Mouse (Mus musculus): ENCODE data around the gene Ckmt2.

Ckmt2 gene

GRCm38 (mm10) chr13:91876741-91877349 lies at the start of gene Ckmt2:
Gene Ckmt2 (minus strand): TSS chr13:91876885.
- no peak for DNase-seq

GRCm38 (mm10) chr13:91921010-91921409 lies 44.3 kb upstream of the Ckmt2 start:
- no peak for DNase-seq

DNA sequence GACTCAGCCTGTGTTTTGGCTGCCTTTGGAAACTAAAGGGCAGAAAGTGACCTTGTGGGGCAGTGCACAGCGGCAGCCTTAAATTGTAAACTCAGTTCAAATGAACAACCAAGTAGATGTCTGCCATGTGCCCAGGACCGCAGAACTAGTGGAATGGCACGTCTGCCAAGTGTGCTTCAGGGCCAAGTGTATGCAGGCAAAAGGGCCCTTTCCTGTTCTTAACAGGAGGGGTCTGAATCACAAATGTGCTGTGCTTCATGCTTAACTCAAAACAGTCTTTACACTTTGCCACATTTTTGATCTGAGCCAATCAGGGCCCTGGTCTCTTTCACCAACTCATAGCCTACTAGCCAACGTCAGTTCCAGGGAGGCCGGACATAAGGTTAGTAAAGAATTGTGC lies 42.1 kb upstream of the Ckmt2 start:
- no peak for DNase-seq

GRCm38 (mm10) chr13:91917835-91918234 lies 41.1 kb upstream of the Ckmt2 start:
- DNase-seq = no peak

- no peak for DNase-seq
Observed at GRCm38 (mm10) chr13:91916308-91916707, 39.6 kb upstream of the Ckmt2 start.

GRCm38 (mm10) chr13:91915582-91916239 lies 39.0 kb upstream of the Ckmt2 start:
- no peak for DNase-seq

- DNase-seq = no peak
Observed at GRCm38 (mm10) chr13:91915192-91915581, 38.5 kb upstream of the Ckmt2 start.

GRCm38 (mm10) chr13:91911652-91912051 lies 35.0 kb upstream of the Ckmt2 start:
- no peak for DNase-seq

- DNase-seq = no peak
Observed at GRCm38 (mm10) chr13:91911211-91911610, 34.5 kb upstream of the Ckmt2 start.

GRCm38 (mm10) chr13:91908202-91908980 lies 31.7 kb upstream of the Ckmt2 start:
- DNase-seq = peak; percentile 56

- DNase-seq = no peak
Observed at GRCm38 (mm10) chr13:91906338-91906737, 29.7 kb upstream of the Ckmt2 start.

DNA sequence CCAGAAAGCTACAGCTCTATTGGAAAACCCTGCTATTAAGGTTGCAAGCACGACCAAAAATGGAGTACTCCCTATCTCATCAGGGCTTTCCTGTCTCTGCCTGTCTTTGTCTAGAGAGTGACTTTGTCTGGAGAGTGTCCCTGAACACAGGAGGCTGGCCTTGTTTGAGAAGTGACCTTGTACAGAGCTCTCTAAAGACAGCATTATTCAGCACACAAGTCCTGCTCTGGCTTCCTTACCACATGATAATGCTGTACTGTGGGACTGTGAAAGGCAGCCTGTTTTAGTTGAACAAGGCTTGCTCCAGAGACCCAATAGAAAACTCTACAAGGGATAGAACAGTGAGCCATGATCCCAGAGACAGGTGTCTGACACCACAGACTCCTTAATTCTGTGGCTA lies 19.8 kb upstream of the Ckmt2 start:
- DNase-seq = no peak

DNA sequence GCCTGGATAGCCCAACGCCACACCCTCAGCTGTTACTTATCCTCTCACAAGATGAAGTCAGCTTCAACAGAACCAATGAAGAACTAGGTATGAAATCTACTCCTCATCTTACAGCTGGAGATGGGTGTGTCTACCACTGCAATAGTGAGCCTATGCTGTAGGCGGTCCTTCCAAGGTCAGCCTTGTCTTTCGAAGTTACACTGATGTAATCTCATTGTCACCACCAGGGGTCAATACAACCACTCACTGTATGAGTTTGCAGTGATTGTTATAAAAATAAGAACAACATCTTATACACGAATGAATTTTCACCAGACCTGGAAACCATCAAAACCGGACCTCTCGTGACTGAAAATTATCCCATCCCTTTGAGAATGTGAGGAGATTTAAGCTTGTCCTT lies 16.4 kb upstream of the Ckmt2 start:
- no peak for DNase-seq

DNA sequence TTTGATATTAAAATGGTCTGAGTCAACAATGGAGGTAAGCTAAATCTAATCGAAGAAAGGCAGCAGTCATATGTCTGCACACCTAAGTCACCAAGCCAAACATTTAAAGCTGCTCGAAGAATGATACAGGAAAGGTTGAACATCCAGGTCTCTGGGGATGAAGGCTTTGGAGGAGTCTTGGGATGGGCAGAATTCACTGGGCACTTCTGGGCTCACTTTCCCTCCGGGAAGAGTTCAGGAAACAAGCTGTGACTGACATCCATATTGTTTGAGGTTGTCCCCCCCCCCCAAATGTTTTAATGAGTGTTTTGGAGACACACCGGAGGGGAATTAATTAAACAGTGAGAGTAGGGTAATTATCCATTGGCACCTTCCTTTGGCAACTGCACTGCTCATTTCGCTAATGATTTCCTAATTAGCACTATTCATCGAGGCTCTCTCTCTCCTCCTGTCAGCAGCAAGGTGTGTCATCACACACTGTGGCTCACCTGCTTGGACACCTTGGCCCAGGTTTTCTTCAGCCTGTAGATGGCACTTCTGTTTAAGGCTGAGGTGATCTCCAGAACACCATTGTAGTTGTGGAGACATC lies 13.4 kb upstream of the Ckmt2 start:
- DNase-seq = no peak

DNA sequence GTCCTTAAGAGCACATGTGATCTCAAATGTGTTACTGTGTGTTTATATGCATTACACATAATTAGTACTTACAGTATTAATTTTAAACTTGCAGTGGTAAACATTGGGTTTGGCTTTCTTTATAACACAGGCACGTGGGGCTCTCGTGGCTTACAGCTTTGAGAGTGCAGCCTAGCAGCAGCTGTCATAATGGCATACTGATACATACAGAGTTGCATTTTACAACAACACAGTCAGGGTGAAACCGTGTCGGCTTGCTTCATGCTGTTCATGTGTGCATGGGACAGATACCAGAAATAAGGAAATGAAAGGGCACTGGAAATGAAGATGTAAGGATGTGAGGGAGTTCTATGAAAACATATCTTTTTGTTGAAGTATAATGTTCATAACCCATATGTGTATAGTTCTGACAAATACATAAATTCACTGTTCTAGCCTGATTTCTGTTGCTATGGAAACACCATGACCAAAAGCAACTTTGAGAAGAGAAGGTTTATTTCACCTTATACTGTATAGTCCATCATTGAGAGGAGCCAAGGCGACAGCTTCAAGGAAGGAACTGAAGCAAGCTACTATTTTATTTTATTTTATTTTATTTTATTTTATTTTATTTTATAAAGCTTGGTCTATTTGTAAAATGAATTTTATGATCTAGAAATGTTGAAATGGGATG lies 8.2 kb upstream of the Ckmt2 start:
- no peak for DNase-seq

DNA sequence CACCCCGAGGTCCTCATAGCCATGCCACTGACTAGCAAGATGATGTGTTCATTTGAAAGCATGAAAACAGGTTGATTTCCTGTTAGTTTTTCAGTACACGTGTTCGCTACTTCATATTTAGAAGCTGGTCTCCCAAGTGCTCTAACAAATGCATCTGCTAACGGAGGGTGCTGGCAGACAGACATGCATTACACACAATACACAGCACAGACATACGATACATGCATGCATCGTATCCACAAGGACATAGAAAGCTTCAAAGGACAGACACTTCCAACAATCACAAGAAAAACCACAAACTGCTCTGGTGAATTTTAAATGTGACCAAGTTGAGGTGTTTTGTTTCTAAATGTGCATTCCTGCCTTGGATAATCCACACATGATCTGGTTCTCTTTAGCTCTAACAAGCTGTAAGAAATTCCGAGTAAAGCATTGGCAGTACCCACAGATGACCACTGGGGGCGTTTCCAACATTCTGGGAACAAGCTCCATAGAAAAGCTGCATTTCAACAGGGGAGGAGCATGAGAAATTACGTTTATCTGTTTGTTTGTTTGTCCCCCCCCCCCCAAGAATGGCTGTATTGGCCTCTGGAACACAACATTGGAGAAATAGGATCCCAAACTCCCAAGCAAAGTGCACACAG lies 5.3 kb upstream of the Ckmt2 start:
- DNase-seq = peak; percentile 22

- DNase-seq = no peak
Observed at GRCm38 (mm10) chr13:91880256-91880655, 3.6 kb upstream of the Ckmt2 start.

DNA sequence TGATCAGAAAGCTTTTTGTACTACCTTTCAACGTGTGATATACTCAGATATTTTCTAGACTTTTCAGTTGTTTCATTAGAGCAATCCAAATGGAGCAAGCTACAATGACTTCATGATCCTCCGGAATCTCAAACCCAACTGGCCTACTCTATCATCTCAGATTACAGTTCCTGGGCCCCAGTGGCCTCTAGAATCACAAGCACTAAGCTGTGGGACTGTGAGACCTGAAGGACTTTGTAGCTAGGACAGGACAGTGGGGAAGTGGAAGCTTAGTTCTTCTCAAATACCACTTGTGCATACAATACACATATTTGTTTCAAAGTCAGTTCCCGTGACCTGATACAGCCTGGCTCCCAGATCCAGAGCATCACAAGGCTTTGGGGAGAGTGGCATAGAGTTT lies 1.3 kb upstream of the Ckmt2 start:
- no peak for DNase-seq

- no peak for DNase-seq
Observed at GRCm38 (mm10) chr13:91877350-91877749, 665 bp upstream of the Ckmt2 start.

GRCm38 (mm10) chr13:91875581-91875980 lies 1.1 kb downstream of the Ckmt2 start:
- no peak for DNase-seq

DNA sequence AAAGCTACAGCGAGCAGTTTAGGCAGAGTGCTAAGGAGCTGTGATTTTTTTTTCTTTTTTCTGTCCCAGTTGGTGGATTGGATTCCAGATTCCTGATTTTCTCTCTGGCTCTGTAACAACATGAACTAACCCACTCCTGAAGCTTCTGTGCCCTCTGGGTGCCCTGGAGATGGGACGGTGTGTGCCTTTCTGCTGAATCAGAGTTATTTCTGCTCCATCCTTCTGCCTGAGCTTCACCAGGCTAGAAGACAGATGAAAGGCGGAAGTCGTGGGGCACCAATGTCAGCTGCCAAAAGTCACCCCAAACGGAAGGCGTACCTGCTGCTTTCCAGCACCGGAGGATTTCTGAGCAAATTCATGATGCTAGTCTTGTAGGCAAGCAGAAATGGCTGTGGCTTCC lies 2.1 kb downstream of the Ckmt2 start:
- DNase-seq = no peak

- no peak for DNase-seq
Observed at GRCm38 (mm10) chr13:91873734-91874329, 2.9 kb downstream of the Ckmt2 start.

Measured in thymus, postnatal 25 days (tissue).